Mouse (Mus musculus): ENCODE measurements around the gene Serping1. TPM values are rescaled to one million over a fixed set of nuclear protein-coding genes. Genes with fewer than 3 reads are reported as not detected.

Serping1 gene
- polyA plus RNA-seq, 1 experiment = 0.15 TPM

DNA sequence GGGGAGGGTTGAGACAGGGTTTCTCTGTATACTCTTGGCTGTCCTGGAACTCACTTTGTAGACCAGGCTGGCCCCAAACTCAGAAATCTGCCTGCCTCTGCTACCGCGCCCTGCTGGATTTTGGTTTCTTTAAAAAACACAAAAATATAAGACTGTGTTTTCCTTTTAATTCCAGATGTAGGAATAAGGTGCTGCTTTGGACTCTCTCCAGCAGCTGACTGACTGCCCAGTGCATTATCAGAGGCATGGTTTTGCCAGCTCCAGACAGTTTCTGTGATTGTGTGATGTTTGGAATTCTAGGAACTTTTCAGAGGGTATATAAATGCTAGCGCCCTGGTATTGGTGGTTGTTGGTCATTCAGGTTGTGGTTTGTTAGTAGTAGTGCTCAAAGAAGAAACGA, 57.9 kb downstream of the Serping1 start:
- Histone ChIP-seq H3K36me3 (ENCODE audit: control insufficient read depth, insufficient read depth) (peaks cover 15% of the 10 kb centered on the region), H3ac (ENCODE audit: control insufficient read depth, insufficient read length, low read depth) (no peak overlapping the region), H3K4me3 (ENCODE audit: insufficient read depth, poor library complexity, severe bottlenecking) (no peak overlapping the region), H3K79me3 (ENCODE audit: low read depth) (peaks cover 26% of the 10 kb centered on the region), H3K27me3 (ENCODE audit: control insufficient read depth, insufficient read depth, insufficient read length) (no peaks in the 10 kb centered on the region), H3K79me2 (ENCODE audit: control insufficient read depth, insufficient read depth) (peaks cover 24% of the 10 kb centered on the region)
- TF ChIP-seq USF1 (IDR thresholded peaks at IDR 0.05; ENCODE audit: low read depth) (no peak), FOSL1 (IDR thresholded peaks at IDR 0.05; ENCODE audit: insufficient read depth, low read length, poor library complexity, severe bottlenecking) (no peak), MYOG (IDR thresholded peaks at IDR 0.05; ENCODE audit: control insufficient read depth, extremely low read depth, insufficient read length) (no peak), MAX (IDR thresholded peaks at IDR 0.05) (no peak), CEBPB (IDR thresholded peaks at IDR 0.05; ENCODE audit: low read depth) (no peak), CTCF (IDR thresholded peaks at IDR 0.05; ENCODE audit: control insufficient read depth, insufficient read depth, insufficient read length) (no peak), MYOD1 (IDR thresholded peaks at IDR 0.05; ENCODE audit: control insufficient read depth, insufficient read length, low read depth) (no peak)

DNA sequence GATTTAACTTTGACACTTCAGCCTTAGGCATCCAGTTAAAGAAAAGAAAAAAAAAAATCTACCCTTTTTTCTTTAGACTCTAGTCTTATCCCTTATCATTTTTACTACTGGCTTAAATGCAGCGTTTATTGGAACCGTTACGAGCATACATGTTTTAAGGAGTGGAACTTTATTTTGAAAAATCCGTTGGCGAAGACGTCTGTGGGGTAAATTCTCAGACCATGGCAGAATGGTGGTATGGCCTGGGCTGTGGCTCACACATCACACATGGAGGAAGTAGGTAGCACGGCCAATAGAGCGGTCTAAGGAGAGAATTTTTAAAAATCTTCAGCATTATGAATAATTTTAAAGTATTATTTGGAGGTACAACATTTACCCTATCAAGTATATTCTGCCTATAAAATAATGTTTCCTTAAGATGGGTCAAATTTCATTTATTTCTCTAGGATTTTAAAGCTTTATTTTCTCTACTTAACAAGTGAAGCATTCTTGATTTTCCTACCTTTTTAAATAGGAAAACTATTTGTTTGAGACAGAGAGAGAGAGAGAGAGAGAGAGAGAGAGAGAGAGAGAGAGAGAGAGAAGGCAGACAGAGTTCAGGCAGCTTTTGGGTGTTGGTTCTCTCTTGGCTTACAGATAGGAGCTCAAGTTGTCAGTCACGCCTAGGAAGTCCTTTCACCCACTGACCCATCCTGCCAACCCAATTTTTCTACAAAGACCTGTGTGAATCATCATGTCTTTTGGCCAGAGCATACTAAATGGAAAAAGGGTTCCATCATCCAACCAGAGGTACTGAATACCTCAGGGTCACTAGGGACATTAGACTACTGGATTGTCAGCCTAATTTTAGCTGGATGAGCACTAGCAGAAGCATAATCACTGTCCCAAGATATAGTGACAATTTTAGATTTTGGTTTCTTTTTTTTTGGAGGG, 58.6 kb downstream of the Serping1 start:
- Histone ChIP-seq H3K79me3 (ENCODE audit: low read depth) (peaks cover 32% of the 10 kb centered on the region), H3K27me3 (ENCODE audit: control insufficient read depth, insufficient read depth, insufficient read length) (no peaks in the 10 kb centered on the region), H3K36me3 (ENCODE audit: control insufficient read depth, insufficient read depth) (peaks cover 8% of the 10 kb centered on the region), H3ac (ENCODE audit: control insufficient read depth, insufficient read length, low read depth) (peak overlapping the region; percentile 86), H3K4me3 (ENCODE audit: insufficient read depth, poor library complexity, severe bottlenecking) (peak overlapping the region; percentile 93), H3K79me2 (ENCODE audit: control insufficient read depth, insufficient read depth) (peaks cover 30% of the 10 kb centered on the region)
- TF ChIP-seq CTCF (IDR thresholded peaks at IDR 0.05; ENCODE audit: control insufficient read depth, insufficient read depth, insufficient read length) = no peak
- no peak for TF ChIP-seq FOSL1 (IDR thresholded peaks at IDR 0.05; ENCODE audit: insufficient read depth, low read length, poor library complexity, severe bottlenecking)
- TF ChIP-seq MYOD1 (IDR thresholded peaks at IDR 0.05; ENCODE audit: control insufficient read depth, insufficient read length, low read depth) = no peak
- no peak for TF ChIP-seq CEBPB (IDR thresholded peaks at IDR 0.05; ENCODE audit: low read depth)
- no peak for TF ChIP-seq USF1 (IDR thresholded peaks at IDR 0.05; ENCODE audit: low read depth)
- TF ChIP-seq MAX (IDR thresholded peaks at IDR 0.05) = no peak

DNA sequence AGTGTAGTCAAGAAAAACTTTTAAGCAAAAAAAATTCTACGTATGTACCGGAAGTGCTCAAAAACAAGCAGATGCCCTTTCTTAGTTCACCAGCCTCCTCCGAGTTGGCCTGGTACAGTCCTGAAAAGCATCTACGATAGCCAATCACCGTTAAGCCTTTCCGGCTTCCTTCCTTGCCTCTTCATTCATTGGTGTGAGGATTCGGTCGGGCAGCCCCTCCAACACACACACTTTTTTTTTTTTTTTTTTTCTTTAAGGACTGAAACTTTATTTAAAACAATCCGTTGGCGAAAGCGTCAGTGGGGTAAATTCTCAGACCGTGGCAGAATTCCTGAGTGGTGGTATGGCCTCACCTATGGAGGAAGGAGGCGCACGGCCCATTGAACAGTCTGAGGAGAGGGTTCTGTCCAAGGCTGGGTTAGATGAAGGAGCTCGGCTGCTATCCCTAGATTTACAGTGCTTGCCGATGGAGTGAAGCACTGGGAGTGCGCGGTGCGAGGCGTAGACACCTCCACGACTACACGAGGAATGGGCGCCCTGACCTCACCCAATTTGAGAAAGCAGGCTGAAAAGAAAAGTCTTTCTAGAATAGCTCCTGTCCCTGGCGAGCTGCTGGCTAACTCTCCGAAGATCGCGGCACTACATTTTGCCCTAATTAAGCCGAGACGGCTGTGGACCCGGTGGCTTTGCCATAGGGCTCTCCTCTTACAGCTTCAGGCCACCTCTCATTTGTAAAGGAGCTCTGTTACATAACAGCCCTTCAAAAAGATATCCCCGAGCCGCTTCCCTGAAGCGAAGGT, 59.5 kb downstream of the Serping1 start:
- H3ac ChIP-seq (ENCODE audit: control insufficient read depth, insufficient read length, low read depth) = peak overlapping the region; percentile 86
- no peak for TF ChIP-seq MYOG (IDR thresholded peaks at IDR 0.05; ENCODE audit: control insufficient read depth, extremely low read depth, insufficient read length)
- TF ChIP-seq MYOD1 (IDR thresholded peaks at IDR 0.05; ENCODE audit: control insufficient read depth, insufficient read length, low read depth) = no peak
- no peak for TF ChIP-seq USF1 (IDR thresholded peaks at IDR 0.05; ENCODE audit: low read depth)
- TF ChIP-seq MAX (IDR thresholded peaks at IDR 0.05) = peak; percentile 58
- no peak for TF ChIP-seq FOSL1 (IDR thresholded peaks at IDR 0.05; ENCODE audit: insufficient read depth, low read length, poor library complexity, severe bottlenecking)
- TF ChIP-seq CTCF (IDR thresholded peaks at IDR 0.05; ENCODE audit: control insufficient read depth, insufficient read depth, insufficient read length) = no peak

More for the DNA sequence above, 59.5 kb downstream of the Serping1 start:
- Histone ChIP-seq H3K36me3 (ENCODE audit: control insufficient read depth, insufficient read depth) (peaks cover 9% of the 10 kb centered on the region), H3K4me3 (ENCODE audit: insufficient read depth, poor library complexity, severe bottlenecking) (peak overlapping the region; percentile 93), H3K79me3 (ENCODE audit: low read depth) (peaks cover 39% of the 10 kb centered on the region), H3K79me2 (ENCODE audit: control insufficient read depth, insufficient read depth) (peaks cover 39% of the 10 kb centered on the region), H3K27me3 (ENCODE audit: control insufficient read depth, insufficient read depth, insufficient read length) (no peaks in the 10 kb centered on the region)

Small RNAs within 50 kb of the gene (microRNA-seq; reads per million reads assigned to microRNA genes)
- 15,369 reads per million, percentile 97 among the genes with 10 or more reads in this experiment for gene Mir130a (ENCODE audit: borderline microRNAs expressed)

Other genes starting within 250 kb of the Serping1 start
- gene Ctnnd1, start 124.7 kb downstream of the Serping1 start, polyA plus RNA-seq (2012; fragmentation: generic; extraction: Trizol) = 79.9 TPM
- 0.08 TPM for gene Btbd18, start 116.4 kb downstream of the Serping1 start, polyA plus RNA-seq (2012; fragmentation: generic; extraction: Trizol)
- gene Selenoh, start 104.7 kb downstream of the Serping1 start, polyA plus RNA-seq (2012; fragmentation: generic; extraction: Trizol) = 355 TPM
- not detected for gene Gm28635, start 97.4 kb downstream of the Serping1 start, polyA plus RNA-seq (2012; fragmentation: generic; extraction: Trizol)
- gene Med19, start 97.0 kb downstream of the Serping1 start, polyA plus RNA-seq (2012; fragmentation: generic; extraction: Trizol) = 20.4 TPM
- 90.0 TPM for gene Tmx2, start 96.3 kb downstream of the Serping1 start, polyA plus RNA-seq (2012; fragmentation: generic; extraction: Trizol)
- gene Zdhhc5, start 60.3 kb downstream of the Serping1 start, polyA plus RNA-seq (2012; fragmentation: generic; extraction: Trizol) = 35.4 TPM
- 13.9 TPM for gene Clp1, start 48.1 kb downstream of the Serping1 start, polyA plus RNA-seq (2012; fragmentation: generic; extraction: Trizol)
- gene Ypel4, start 41.4 kb downstream of the Serping1 start, polyA plus RNA-seq (2012; fragmentation: generic; extraction: Trizol) = 0.35 TPM
- 4.4 TPM for gene Gm19426, start 31.8 kb downstream of the Serping1 start, polyA plus RNA-seq (2012; fragmentation: generic; extraction: Trizol)
- 16.2 TPM for gene Ube2l6, start 23.4 kb upstream of the Serping1 start, polyA plus RNA-seq (2012; fragmentation: generic; extraction: Trizol)
- 0.06 TPM for gene Smtnl1, start 47.2 kb upstream of the Serping1 start, polyA plus RNA-seq (2012; fragmentation: generic; extraction: Trizol)
- 108 TPM for gene Timm10, start 51.6 kb upstream of the Serping1 start, polyA plus RNA-seq (2012; fragmentation: generic; extraction: Trizol)
- gene Slc43a1, start 63.4 kb upstream of the Serping1 start, polyA plus RNA-seq (2012; fragmentation: generic; extraction: Trizol) = 6.6 TPM
- 0.18 TPM for gene Rtn4rl2, start 111.3 kb upstream of the Serping1 start, polyA plus RNA-seq (2012; fragmentation: generic; extraction: Trizol)
- gene Slc43a3, start 161.1 kb upstream of the Serping1 start, polyA plus RNA-seq (2012; fragmentation: generic; extraction: Trizol) = 10.5 TPM
- not detected for gene Prg2, start 205.0 kb upstream of the Serping1 start, polyA plus RNA-seq (2012; fragmentation: generic; extraction: Trizol)
- gene Prg3, start 212.8 kb upstream of the Serping1 start, polyA plus RNA-seq (2012; fragmentation: generic; extraction: Trizol) = not detected